Mouse (Mus musculus) CD4-positive, CD25-positive, alpha-beta regulatory T cell (primary cell): ENCODE measurements around the gene Egln2. TPM values are rescaled to one million over a fixed set of nuclear protein-coding genes. Genes with fewer than 3 reads are reported as not detected.

Experiments
- polyA plus RNA-seq: library from polyadenylated mRNA; unstranded; fragments of 100-300 nt; shearing (Covaris generic); gene quantifications from one replicate; pipeline ENCODE4 v1.2.1, GENCODE M21; 2017

The Egln2 gene
- 75.4 TPM for polyA plus RNA-seq

GRCm38 (mm10) chr7:27166614-27167474 is at the start of gene Egln2:
Gene Egln2 (minus strand): TSS chr7:27166802.

DNA sequence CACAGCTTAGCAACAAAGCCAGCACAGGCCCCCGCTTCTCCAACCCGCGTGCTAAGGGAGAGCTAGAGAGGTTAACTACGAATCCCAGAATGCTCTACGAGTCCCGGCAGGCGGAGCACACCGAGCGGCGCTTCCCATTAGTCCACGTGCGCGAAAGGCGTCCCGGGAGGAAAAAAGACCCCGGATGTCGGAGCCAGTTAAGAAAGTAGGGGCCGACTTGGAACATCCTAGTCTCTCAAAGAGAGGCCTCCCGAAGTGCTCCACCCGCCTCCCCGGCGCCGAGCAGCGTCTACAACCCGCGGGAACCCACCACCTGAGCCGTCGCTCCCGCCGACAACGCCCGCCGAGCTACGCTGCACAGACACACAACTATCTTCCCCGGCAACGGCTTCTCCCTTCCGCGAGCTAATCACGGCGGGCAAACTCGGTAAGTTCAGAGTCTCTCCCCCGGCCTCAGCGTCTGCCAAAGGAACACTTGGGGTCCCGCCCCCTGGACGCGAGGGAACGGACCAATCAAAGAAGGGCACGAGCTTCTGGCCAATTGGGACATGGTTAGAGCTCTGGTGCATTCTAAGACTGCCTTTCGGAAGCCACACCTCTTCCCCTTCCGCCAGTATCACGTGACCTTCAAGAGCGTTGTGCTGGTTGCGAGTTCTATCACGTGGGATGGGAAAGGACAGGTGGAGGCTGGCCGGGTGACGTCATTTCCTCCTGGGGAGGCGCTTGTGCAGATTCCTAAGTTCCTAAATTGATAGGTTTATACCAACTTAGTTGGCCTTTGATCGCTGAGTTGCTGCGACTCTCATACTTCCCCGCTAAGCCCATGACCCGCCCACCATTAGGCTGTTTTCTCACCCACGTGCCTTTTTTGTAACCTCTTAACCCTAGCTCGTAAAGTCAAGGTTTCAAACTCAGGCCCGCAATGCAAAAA is 29.3 kb upstream of the Egln2 start, which contains the start of the genes BC024978 and Snrpa:
TSS of gene BC024978 (plus strand) at position 101 of the 931 bp plus-strand sequence.
TSS of gene Snrpa (minus strand) at position 591 of the 931 bp plus-strand sequence.

DNA sequence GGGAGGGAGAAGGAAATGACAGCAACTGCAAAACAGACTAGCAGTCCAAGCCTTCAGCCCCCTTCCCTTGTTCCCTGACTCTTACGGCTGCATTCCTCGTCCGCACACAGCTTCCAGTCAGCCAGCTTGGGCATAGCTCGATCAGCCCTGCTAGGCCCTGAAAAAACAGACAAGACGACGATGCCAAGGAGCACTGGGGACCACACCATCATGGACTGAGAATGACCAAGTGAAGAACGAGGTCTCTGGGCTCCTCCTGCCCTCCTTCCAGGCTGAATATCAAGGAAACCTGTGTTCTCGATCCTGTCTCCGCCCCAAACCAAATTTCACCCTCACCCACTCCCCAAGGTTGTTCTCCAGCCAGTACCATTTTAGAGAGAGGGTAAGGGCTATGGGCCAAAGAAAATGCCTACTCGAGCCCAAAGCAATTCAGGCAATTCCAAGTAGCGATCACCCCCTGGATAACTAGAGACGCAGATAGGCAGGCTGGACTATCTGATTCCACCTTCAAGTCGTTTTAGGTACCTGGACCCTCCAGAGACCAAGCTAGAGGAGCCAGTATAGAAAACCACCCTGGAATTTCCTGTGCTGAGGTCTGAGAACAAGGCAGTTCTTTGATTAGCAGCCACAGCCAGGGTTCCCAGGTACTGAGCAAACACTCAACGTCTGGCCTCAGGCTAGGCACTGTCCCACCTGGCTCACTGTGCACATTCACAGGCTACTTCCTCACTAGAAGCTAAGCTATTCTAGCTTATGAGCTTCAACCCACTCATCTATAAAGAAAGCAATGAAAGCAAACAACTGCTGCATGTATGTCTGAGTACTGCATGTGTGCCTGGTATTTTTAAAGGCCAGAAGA is 14.5 kb upstream of the Egln2 start, which contains the start of the genes Gm21983 and Mia:
TSS of gene Gm21983 (minus strand) at position 250 of the 859 bp plus-strand sequence.
TSS of gene Mia (minus strand) at position 321 of the 859 bp plus-strand sequence.

GRCm38 (mm10) chr7:27178324-27179216 is 12.0 kb upstream of the Egln2 start, which contains the start of gene Rab4b:
Gene Rab4b (minus strand): TSS chr7:27178896.

DNA sequence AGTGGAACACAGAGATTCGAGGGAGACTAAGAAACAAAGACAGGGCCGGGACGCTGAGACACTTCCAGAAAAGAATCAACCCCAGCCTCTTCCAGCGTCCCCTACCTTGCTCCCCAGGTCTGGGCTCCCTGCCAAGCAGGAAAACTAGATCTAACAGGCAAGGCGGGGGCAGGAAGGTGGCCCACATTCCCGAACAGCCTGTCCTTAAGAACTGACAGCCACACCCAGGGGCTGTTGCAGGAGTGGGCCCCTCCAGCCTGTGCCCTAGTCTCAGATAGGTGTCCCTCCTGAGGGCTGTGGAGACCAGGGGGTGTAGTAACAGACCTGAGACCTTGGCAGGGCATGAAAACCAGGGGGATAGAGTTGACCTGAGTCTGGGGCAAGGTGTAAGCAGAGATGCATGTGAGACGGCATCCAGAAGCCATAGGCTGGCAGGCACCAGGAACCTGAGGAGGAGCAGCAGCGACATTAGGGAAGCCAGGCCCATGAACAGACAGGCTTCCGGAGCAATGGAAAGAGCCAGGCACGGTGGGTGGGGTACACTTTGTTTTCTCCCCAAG is 13.3 kb downstream of the Egln2 start, which contains the start of gene Cyp2t4:
TSS of gene Cyp2t4 (plus strand) at position 510 of the 560 bp plus-strand sequence.

GRCm38 (mm10) chr7:27119676-27120075 is 46.9 kb downstream of the Egln2 start, which contains the start of gene Cyp2f2:
Gene Cyp2f2 (plus strand): TSS chr7:27119909.

Other genes starting within 250 kb of the Egln2 start
- not detected for gene Cyp2a22, start 227.4 kb downstream of the Egln2 start, polyA plus RNA-seq
- not detected for gene Cyp2a12, start 137.7 kb downstream of the Egln2 start, polyA plus RNA-seq
- not detected for gene Cyp2f2, start 46.9 kb downstream of the Egln2 start, polyA plus RNA-seq
- gene Cyp2t4, start 13.1 kb downstream of the Egln2 start, polyA plus RNA-seq, result 0.12 TPM
- gene Rab4b, start 12.1 kb upstream of the Egln2 start, polyA plus RNA-seq, result 160 TPM
- gene Gm21983, start 14.3 kb upstream of the Egln2 start, polyA plus RNA-seq, result 1.5 TPM
- not detected for gene Mia, start 14.4 kb upstream of the Egln2 start, polyA plus RNA-seq
- gene BC024978, start 29.0 kb upstream of the Egln2 start, polyA plus RNA-seq, result 1.3 TPM
- 105 TPM for gene Snrpa, start 29.5 kb upstream of the Egln2 start, polyA plus RNA-seq
- 13.9 TPM for gene Itpkc, start 61.9 kb upstream of the Egln2 start, polyA plus RNA-seq
- gene Coq8b, start 66.2 kb upstream of the Egln2 start, polyA plus RNA-seq, result 22.8 TPM
- 1.8 TPM for gene Numbl, start 91.6 kb upstream of the Egln2 start, polyA plus RNA-seq
- 1.1 TPM for gene Ltbp4, start 170.9 kb upstream of the Egln2 start, polyA plus RNA-seq
- gene Shkbp1, start 189.2 kb upstream of the Egln2 start, polyA plus RNA-seq, result 78.9 TPM
- not detected for gene Gm20479, start 190.6 kb upstream of the Egln2 start, polyA plus RNA-seq